Mouse (Mus musculus): ENCODE measurements at regions not wholly inside any gene's neighbourhood (a gene's known extent, or its start where the extent isn't known, plus 50 kb on each side); places are given as distances from the start of the nearest gene placed in this dataset.

DNA sequence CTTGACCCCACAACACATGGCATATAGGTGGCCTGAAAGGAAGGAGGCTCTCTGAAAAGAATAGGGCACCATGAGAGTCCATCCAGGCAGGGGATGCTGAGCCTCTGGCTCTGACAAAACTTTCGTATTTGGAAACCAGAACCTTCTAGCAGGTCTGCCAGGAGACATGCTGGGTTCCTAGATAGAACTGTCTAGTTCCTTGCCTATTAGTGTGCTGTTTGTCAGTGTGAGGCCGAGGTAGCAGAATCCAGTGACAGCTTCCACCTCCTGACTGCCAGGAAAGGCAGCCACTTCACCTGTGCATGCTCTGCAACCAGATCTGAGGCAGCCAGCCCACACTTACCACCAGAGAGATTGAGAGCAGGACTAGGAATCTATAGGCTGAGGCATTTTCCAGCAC lies 245.4 kb upstream of the 9630041A04Rik start:
- Histone ChIP-seq H3K27ac (no peak overlapping the region), H3K4me1 (replicated peaks; ENCODE audit: control insufficient read depth in 2 of 2, insufficient read depth in 2 of 2, low read length in 1 of 2) (no peaks in the 10 kb centered on the region), H3K27me3 (ENCODE audit: control insufficient read depth, insufficient read depth, low read length) (no peaks in the 10 kb centered on the region), H3K9me3 (ENCODE audit: control insufficient read depth, low read length) (no peaks in the 10 kb centered on the region), H3K9ac (replicated peaks) (no peak overlapping the region), H3K4me3 (ENCODE audit: insufficient read depth in 1 of 2, low read depth in 2 of 2, low read length in 2 of 2) (no peak overlapping the region), H3K36me3 (replicated peaks; ENCODE audit: control insufficient read depth, insufficient read depth, low read depth) (no peaks in the 10 kb centered on the region), H3K4me2 (ENCODE audit: low read depth) (no peak overlapping the region)
- 41% methylated on average over 2 of the region's 2 CpGs for WGBS (ENCODE audit: insufficient replicate concordance)
- DNase-seq (ENCODE audit: low read depth in 3 of 3, low spot score in 3 of 3) (no peak), ATAC-seq (ENCODE audit: insufficient read depth) (no peak)
- TF ChIP-seq EP300 (IDR thresholded peaks at IDR 0.05; ENCODE audit: low read depth) (no peak), CTCF (IDR thresholded peaks at IDR 0.05; ENCODE audit: low read depth) (no peak)

DNA sequence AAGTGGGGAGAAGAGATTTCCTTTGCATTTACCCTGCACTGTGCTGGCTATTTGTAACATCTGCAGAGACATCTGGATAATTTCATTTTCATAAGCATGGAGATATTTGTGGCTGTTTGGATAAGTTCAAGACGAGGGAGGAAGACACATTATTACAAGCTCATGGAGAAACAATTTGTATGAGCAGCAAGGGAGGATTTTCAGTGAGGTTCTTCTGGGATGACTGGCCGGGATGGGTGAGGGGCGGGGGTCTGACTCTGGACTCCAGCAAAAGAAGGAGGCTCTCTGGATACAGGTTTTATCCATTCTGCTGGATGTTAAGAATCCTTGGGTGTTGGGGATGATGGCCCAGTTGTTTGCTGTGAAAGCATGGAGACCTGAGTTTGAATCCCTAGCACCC lies 246.5 kb upstream of the 9630041A04Rik start:
- Histone ChIP-seq H3K27me3 (ENCODE audit: control insufficient read depth, insufficient read depth, low read length) (no peaks in the 10 kb centered on the region), H3K4me1 (replicated peaks; ENCODE audit: control insufficient read depth in 2 of 2, insufficient read depth in 2 of 2, low read length in 1 of 2) (no peaks in the 10 kb centered on the region), H3K9me3 (ENCODE audit: control insufficient read depth, low read length) (no peaks in the 10 kb centered on the region), H3K4me2 (ENCODE audit: low read depth) (no peak overlapping the region), H3K36me3 (replicated peaks; ENCODE audit: control insufficient read depth, insufficient read depth, low read depth) (no peaks in the 10 kb centered on the region), H3K27ac (no peak overlapping the region), H3K9ac (replicated peaks) (no peak overlapping the region), H3K4me3 (ENCODE audit: insufficient read depth in 1 of 2, low read depth in 2 of 2, low read length in 2 of 2) (no peak overlapping the region)
- DNase-seq (ENCODE audit: low read depth in 3 of 3, low spot score in 3 of 3) = no peak
- WGBS (ENCODE audit: insufficient replicate concordance) = 68% methylated on average over 3 of the region's 3 CpGs
- no peak for TF ChIP-seq EP300 (IDR thresholded peaks at IDR 0.05; ENCODE audit: low read depth)
- no peak for TF ChIP-seq CTCF (IDR thresholded peaks at IDR 0.05; ENCODE audit: low read depth)
- ATAC-seq (ENCODE audit: insufficient read depth) = no peak

DNA sequence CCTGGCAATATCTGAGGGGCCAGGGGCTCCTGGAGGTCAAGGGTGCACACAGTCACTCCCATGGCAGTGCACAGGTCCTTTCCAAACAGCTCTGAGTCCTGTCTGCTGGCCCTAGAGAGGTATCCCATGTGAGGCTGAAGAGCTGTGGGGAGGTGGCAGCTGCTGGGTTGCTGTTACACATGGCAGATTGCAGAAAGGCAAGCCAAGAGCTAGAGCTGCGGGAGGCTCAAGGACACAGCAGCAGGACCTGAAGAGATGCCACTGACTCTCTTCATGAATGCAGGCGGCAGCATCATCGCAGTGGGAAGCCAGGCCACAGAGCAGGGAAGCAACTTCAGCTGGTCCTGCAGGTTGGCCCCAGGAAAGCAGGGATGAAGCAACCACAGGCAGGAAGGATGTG lies 247.7 kb upstream of the 9630041A04Rik start:
- Histone ChIP-seq H3K27me3 (ENCODE audit: control insufficient read depth, insufficient read depth, low read length) (no peaks in the 10 kb centered on the region), H3K4me2 (ENCODE audit: low read depth) (no peak overlapping the region), H3K36me3 (replicated peaks; ENCODE audit: control insufficient read depth, insufficient read depth, low read depth) (no peaks in the 10 kb centered on the region), H3K9ac (replicated peaks) (no peak overlapping the region), H3K4me1 (replicated peaks; ENCODE audit: control insufficient read depth in 2 of 2, insufficient read depth in 2 of 2, low read length in 1 of 2) (no peaks in the 10 kb centered on the region), H3K9me3 (ENCODE audit: control insufficient read depth, low read length) (no peaks in the 10 kb centered on the region), H3K27ac (no peak overlapping the region), H3K4me3 (ENCODE audit: insufficient read depth in 1 of 2, low read depth in 2 of 2, low read length in 2 of 2) (no peak overlapping the region)
- ATAC-seq (ENCODE audit: insufficient read depth) = no peak
- WGBS (ENCODE audit: insufficient replicate concordance) = 45% methylated on average over 3 of the region's 3 CpGs
- TF ChIP-seq CTCF (IDR thresholded peaks at IDR 0.05; ENCODE audit: low read depth) (no peak), EP300 (IDR thresholded peaks at IDR 0.05; ENCODE audit: low read depth) (no peak)
- no peak for DNase-seq (ENCODE audit: low read depth in 3 of 3, low spot score in 3 of 3)

DNA sequence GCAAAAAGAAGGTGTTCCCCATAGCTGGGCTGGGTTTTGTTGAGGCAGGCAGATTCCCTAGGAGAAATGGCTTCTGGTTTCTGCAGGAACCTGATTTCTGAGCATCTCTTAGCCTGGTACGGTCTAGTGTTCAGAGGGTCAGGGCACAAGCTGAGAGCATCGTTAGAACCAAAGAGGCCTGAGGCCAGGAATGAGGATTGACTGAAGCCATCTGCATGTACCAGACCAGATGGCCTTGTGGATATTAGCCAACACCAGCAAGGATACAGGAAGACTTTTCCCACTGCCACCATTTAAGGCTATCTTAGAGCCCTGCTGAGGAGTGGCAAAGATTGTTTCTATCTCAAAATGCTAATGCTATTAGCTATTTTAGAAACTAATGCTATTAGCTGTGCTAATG lies 248.2 kb upstream of the 9630041A04Rik start:
- Histone ChIP-seq H3K27me3 (ENCODE audit: control insufficient read depth, insufficient read depth, low read length) (no peaks in the 10 kb centered on the region), H3K4me2 (ENCODE audit: low read depth) (no peak overlapping the region), H3K9ac (replicated peaks) (no peak overlapping the region), H3K4me3 (ENCODE audit: insufficient read depth in 1 of 2, low read depth in 2 of 2, low read length in 2 of 2) (no peak overlapping the region), H3K36me3 (replicated peaks; ENCODE audit: control insufficient read depth, insufficient read depth, low read depth) (no peaks in the 10 kb centered on the region), H3K4me1 (replicated peaks; ENCODE audit: control insufficient read depth in 2 of 2, insufficient read depth in 2 of 2, low read length in 1 of 2) (no peaks in the 10 kb centered on the region), H3K9me3 (ENCODE audit: control insufficient read depth, low read length) (no peaks in the 10 kb centered on the region), H3K27ac (no peak overlapping the region)
- ATAC-seq (ENCODE audit: insufficient read depth) (no peak), DNase-seq (ENCODE audit: low read depth in 3 of 3, low spot score in 3 of 3) (no peak)
- 62% methylated on average over 2 of the region's 2 CpGs for WGBS (ENCODE audit: insufficient replicate concordance)
- no peak for TF ChIP-seq CTCF (IDR thresholded peaks at IDR 0.05; ENCODE audit: low read depth)
- no peak for TF ChIP-seq EP300 (IDR thresholded peaks at IDR 0.05; ENCODE audit: low read depth)

DNA sequence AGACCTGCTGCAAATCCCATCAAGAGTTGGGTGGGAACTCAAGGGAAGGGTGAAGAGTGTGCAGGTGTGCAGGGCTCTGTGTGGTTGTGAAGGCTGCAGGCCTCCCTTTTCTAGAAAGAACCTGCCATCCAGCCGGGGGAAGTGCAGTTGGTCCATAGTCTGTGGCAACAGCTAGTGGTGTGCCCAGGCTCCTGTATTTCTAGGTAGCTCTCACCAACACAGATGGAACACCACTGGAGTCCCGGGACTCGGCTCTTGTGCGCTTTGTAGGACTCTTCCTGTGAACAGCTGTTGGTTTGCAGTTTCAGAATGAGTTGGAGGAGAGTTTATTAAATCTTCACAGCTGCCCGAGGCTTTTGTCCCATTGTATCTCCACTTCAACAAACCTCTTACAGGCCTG lies 248.7 kb upstream of the 9630041A04Rik start:
- H3K27ac ChIP-seq = no peak overlapping the region
- no peaks in the 10 kb centered on the region for H3K36me3 ChIP-seq (replicated peaks; ENCODE audit: control insufficient read depth, insufficient read depth, low read depth)
- no peak for ATAC-seq (ENCODE audit: insufficient read depth)
- DNase-seq (ENCODE audit: low read depth in 3 of 3, low spot score in 3 of 3) = no peak
- 45% methylated on average over 5 of the region's 5 CpGs for WGBS (ENCODE audit: insufficient replicate concordance)
- TF ChIP-seq EP300 (IDR thresholded peaks at IDR 0.05; ENCODE audit: low read depth) = no peak
- no peak for TF ChIP-seq CTCF (IDR thresholded peaks at IDR 0.05; ENCODE audit: low read depth)
- H3K9ac ChIP-seq (replicated peaks) = no peak overlapping the region
- H3K27me3 ChIP-seq (ENCODE audit: control insufficient read depth, insufficient read depth, low read length) = no peaks in the 10 kb centered on the region
- no peak overlapping the region for H3K4me3 ChIP-seq (ENCODE audit: insufficient read depth in 1 of 2, low read depth in 2 of 2, low read length in 2 of 2)
- H3K9me3 ChIP-seq (ENCODE audit: control insufficient read depth, low read length) = no peaks in the 10 kb centered on the region
- no peak overlapping the region for H3K4me2 ChIP-seq (ENCODE audit: low read depth)
- no peaks in the 10 kb centered on the region for H3K4me1 ChIP-seq (replicated peaks; ENCODE audit: control insufficient read depth in 2 of 2, insufficient read depth in 2 of 2, low read length in 1 of 2)

Data from liver, embryonic 14.5 days (tissue).